Comparison of ENCODE assay signal across 10 mouse cellular contexts in the genomic region with DNA sequence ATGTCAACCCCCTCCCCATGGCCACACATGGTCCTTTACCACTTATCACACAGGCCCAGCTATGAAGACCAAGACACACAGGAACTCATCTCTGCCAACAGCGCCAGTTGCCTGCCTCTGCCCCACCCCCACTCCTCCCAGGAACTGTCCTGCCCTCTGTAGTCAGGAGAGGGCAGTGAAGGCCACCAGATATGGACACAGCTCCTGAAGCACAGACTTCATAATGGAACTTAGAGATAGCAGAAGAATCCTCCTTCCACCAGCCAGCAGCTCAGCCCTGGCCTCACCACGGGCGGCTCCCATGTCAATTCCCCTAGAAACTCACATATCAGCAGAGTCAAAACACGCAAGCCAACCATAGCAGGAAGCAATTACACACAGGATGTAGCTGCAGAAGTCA. TPM values are rescaled to one million over a fixed set of nuclear protein-coding genes. Genes with fewer than 3 reads are reported as not detected.
DNase-seq lines count a peak whose midpoint lies in the region; ATAC-seq and TF ChIP-seq lines count a peak whose summit lies in the region.
"Had no signal": no experiment of that assay in that cellular context is flagged by ENCODE, and none has a peak within 500 bp of the region (broad histone marks: within the 10 kb centered on the region; RNA-seq: fewer than 3 reads in every experiment).

No protein-coding gene starts in this region.

- no peak for TF ChIP-seq POLR2A in CH12.LX (IDR thresholded peaks at IDR 0.05; ENCODE audit: low read depth, low read length)

- peak; percentile 39 for DNase-seq in forebrain, embryonic 14.5 days (ENCODE audit: low spot score)
- peak; percentile 64 for DNase-seq in CH12.LX (ENCODE audit: extremely low read depth)
- peak; percentile 77 to 85 for DNase-seq in cerebellum, postnatal 25 days
- DNase-seq in left cerebral cortex, adult 2 months (ENCODE audit: extremely low spot score in 1 of 2, low spot score in 2 of 2) = peak; percentile 33 to 35

- H3K27me3 ChIP-seq in forebrain, embryonic 14.5 days (replicated peaks; ENCODE audit: control insufficient read depth, insufficient read depth, low read length) = no peaks in the 10 kb centered on the region
- peaks cover 26% of the 10 kb centered on the region for H3K27me3 ChIP-seq in forebrain, embryonic 12.5 days
- peaks cover 77% of the 10 kb centered on the region for H3K27me3 ChIP-seq in CH12.LX (replicated peaks)
- peaks cover 28% of the 10 kb centered on the region for H3K27me3 ChIP-seq in heart, embryonic 15.5 days
- no peaks in the 10 kb centered on the region for H3K27me3 ChIP-seq in neural tube, embryonic 14.5 days (ENCODE audit: control insufficient read depth, insufficient read depth, low read length)

- dilution Hi-C loops in CH12.LX (cut with MboI; ENCODE audit: extremely low pct_ligation_motif_present, extremely low pct_unique_long_range_greater_than_20kb, low sequenced_read_pairs) = no loop called here

- H3K36me3 ChIP-seq in forebrain, embryonic 14.5 days (ENCODE audit: control insufficient read depth, insufficient read depth, low read length) = no peaks in the 10 kb centered on the region
- H3K36me3 ChIP-seq in forebrain, embryonic 12.5 days (replicated peaks) = no peaks in the 10 kb centered on the region
- no peaks in the 10 kb centered on the region for H3K36me3 ChIP-seq in CH12.LX (replicated peaks in 1 of 2; ENCODE audit: control insufficient read depth in 1 of 2, insufficient read depth in 1 of 2, low read length in 1 of 2)
- H3K36me3 ChIP-seq in heart, embryonic 15.5 days = no peaks in the 10 kb centered on the region
- H3K36me3 ChIP-seq in neural tube, embryonic 14.5 days (ENCODE audit: control insufficient read depth, insufficient read depth, low read length) = no peaks in the 10 kb centered on the region

- peaks cover 10% of the 10 kb centered on the region for H3K4me1 ChIP-seq in forebrain, embryonic 14.5 days (ENCODE audit: control insufficient read depth, insufficient read depth, low read length)
- peaks cover 40% of the 10 kb centered on the region for H3K4me1 ChIP-seq in forebrain, embryonic 12.5 days
- H3K4me1 ChIP-seq in CH12.LX (ENCODE audit: control insufficient read depth in 1 of 2, insufficient read depth in 2 of 2) = peaks cover 0 to 22% of the 10 kb centered on the region in 2 experiments; a peak in 2 of 4 replicates
- H3K4me1 ChIP-seq in heart, embryonic 15.5 days (replicated peaks) = 0 out of 2 replicates have a peak, but pooled peaks cover 2% of the 10 kb centered on the region
- H3K4me1 ChIP-seq in neural tube, embryonic 14.5 days (ENCODE audit: control insufficient read depth, insufficient read depth, low read length) = 0 out of 2 replicates have a peak, but pooled peaks cover 3% of the 10 kb centered on the region

- no peak for ATAC-seq in forebrain, embryonic 14.5 days
- no peak for ATAC-seq in forebrain, embryonic 12.5 days (ENCODE audit: low FRiP score)
- ATAC-seq in heart, embryonic 15.5 days (replicated peaks; ENCODE audit: insufficient number of reproducible peaks, insufficient read depth, low FRiP score, low read depth) = peak; percentile 50; the same call in 1 of the 2 replicates
- ATAC-seq in neural tube, embryonic 14.5 days (ENCODE audit: low read depth) = peak; percentile 76; the same call in 1 of the 2 replicates
- ATAC-seq in megakaryocyte-erythroid progenitor cell, adult 5-6 weeks (replicated peaks; ENCODE audit: low FRiP score, low TSS enrichment, poor library complexity, severe bottlenecking) = no peak

- H3K4me2 ChIP-seq in forebrain, embryonic 14.5 days (ENCODE audit: low read length) = no peak overlapping the region
- no peak overlapping the region for H3K4me2 ChIP-seq in forebrain, embryonic 12.5 days
- H3K4me2 ChIP-seq in CH12.LX (ENCODE audit: insufficient read depth, low read depth, poor library complexity, severe bottlenecking) = no peak overlapping the region
- no peak overlapping the region for H3K4me2 ChIP-seq in heart, embryonic 15.5 days
- H3K4me2 ChIP-seq in neural tube, embryonic 14.5 days (ENCODE audit: low read depth, low read length) = no peak overlapping the region

- intact Hi-C loops in left cerebral cortex, adult 2 months (cut with DNase I) = loop anchor here (5.0 kb wide), 1 partner anchor 142 kb away; no protein-coding TSS in a partner anchor

- no peak overlapping the region for H3K9ac ChIP-seq in forebrain, embryonic 14.5 days (ENCODE audit: low read length)
- no peak overlapping the region for H3K9ac ChIP-seq in forebrain, embryonic 12.5 days
- H3K9ac ChIP-seq in CH12.LX (ENCODE audit: insufficient read depth, low read depth) = no peak overlapping the region
- no peak overlapping the region for H3K9ac ChIP-seq in heart, embryonic 15.5 days
- no peak overlapping the region for H3K9ac ChIP-seq in neural tube, embryonic 14.5 days (replicated peaks; ENCODE audit: low read depth, low read length)

- H3K9me3 ChIP-seq in forebrain, embryonic 14.5 days (replicated peaks; ENCODE audit: control insufficient read depth, low read length) = no peaks in the 10 kb centered on the region
- H3K9me3 ChIP-seq in forebrain, embryonic 12.5 days = no peaks in the 10 kb centered on the region
- H3K9me3 ChIP-seq in CH12.LX (replicated peaks; ENCODE audit: low read length) = no peaks in the 10 kb centered on the region
- H3K9me3 ChIP-seq in heart, embryonic 15.5 days (replicated peaks) = no peaks in the 10 kb centered on the region
- H3K9me3 ChIP-seq in neural tube, embryonic 14.5 days (ENCODE audit: control insufficient read depth, low read length) = no peaks in the 10 kb centered on the region

- H3K4me3 ChIP-seq in forebrain, embryonic 14.5 days (ENCODE audit: low read depth, low read length) = no peak overlapping the region
- H3K4me3 ChIP-seq in forebrain, embryonic 12.5 days (replicated peaks) = no peak overlapping the region
- no peak overlapping the region for H3K4me3 ChIP-seq in CH12.LX (replicated peaks in 1 of 3; ENCODE audit: low read depth in 2 of 3, low read length in 2 of 3, poor library complexity in 1 of 3)
- H3K4me3 ChIP-seq in heart, embryonic 15.5 days = no peak overlapping the region
- H3K4me3 ChIP-seq in left cerebral cortex, adult 2 months = no peak overlapping the region
- no peak overlapping the region for H3K4me3 ChIP-seq in neural tube, embryonic 14.5 days (ENCODE audit: low read depth, low read length)
- H3K4me3 ChIP-seq: erythroblast, embryonic 14.5 days had no signal

- peak in 1 of 2 experiments; percentile 58; a peak in 2 of 4 replicates for TF ChIP-seq CTCF in CH12.LX (conservative IDR thresholded peaks at IDR 0.05 in 1 of 2, IDR thresholded peaks at IDR 0.05 in 1 of 2; ENCODE audit: low read depth in 2 of 2, low read length in 2 of 2)
- peak; percentile 55 for TF ChIP-seq CTCF in left cerebral cortex, adult 2 months (IDR thresholded peaks at IDR 0.05)

- H3K79me2 ChIP-seq in CH12.LX (replicated peaks; ENCODE audit: control insufficient read depth, extremely low read depth, insufficient read depth, poor library complexity, severe bottlenecking) = no peaks in the 10 kb centered on the region

- 37% methylated on average over 4 of the region's 4 CpGs for WGBS in forebrain, embryonic 14.5 days
- 31% methylated on average over 4 of the region's 4 CpGs for WGBS in forebrain, embryonic 12.5 days
- 7% methylated on average over 4 of the region's 4 CpGs for WGBS in heart, embryonic 15.5 days
- WGBS in neural tube, embryonic 14.5 days = 28% methylated on average over 4 of the region's 4 CpGs

- in situ Hi-C loops in CH12.LX (cut with MboI; ENCODE audit: low pct_ligation_motif_present, low pct_unique_long_range_greater_than_20kb, low sequenced_read_pairs) = loop anchor here (10.0 kb wide), 2 partner anchors 449 to 629 kb away; no protein-coding TSS in a partner anchor

- no peak overlapping the region for H3K27ac ChIP-seq in forebrain, embryonic 14.5 days (ENCODE audit: low read depth, low read length)
- no peak overlapping the region for H3K27ac ChIP-seq in forebrain, embryonic 12.5 days
- H3K27ac ChIP-seq in CH12.LX (ENCODE audit: insufficient read depth, low read depth) = no peak overlapping the region
- H3K27ac ChIP-seq in heart, embryonic 15.5 days = no peak overlapping the region
- no peak overlapping the region for H3K27ac ChIP-seq in left cerebral cortex, adult 2 months
- H3K27ac ChIP-seq in neural tube, embryonic 14.5 days (ENCODE audit: low read depth, low read length) = no peak overlapping the region
- H3K27ac ChIP-seq: macrophage had no signal

- TF ChIP-seq RAD21 in CH12.LX (IDR thresholded peaks at IDR 0.05; ENCODE audit: low read depth, low read length) = peak; percentile 51

- no peak for TF ChIP-seq EP300 in CH12.LX (IDR thresholded peaks at IDR 0.05; ENCODE audit: low read length)

TF ChIP-seq in CH12.LX, 34 proteins besides CTCF, POLR2A, EP300 and RAD21:
- TF ChIP-seq CHD2 (IDR thresholded peaks at IDR 0.05; ENCODE audit: low read length) = peak; percentile 59; the same call in 1 of the 2 replicates
- no peak for TF ChIP-seq IRF4 (IDR thresholded peaks at IDR 0.05; ENCODE audit: low read depth, low read length)
- peak; percentile 23; the same call in 1 of the 2 replicates for TF ChIP-seq SMC3 (IDR thresholded peaks at IDR 0.05; ENCODE audit: low read depth, low read length)
TF ChIP-seq in CH12.LX: peak in this region for 2.

RNA-seq across cellular contexts. Expression of a gene that starts 49.9 kb away (rescaled TPM):
- polyA plus RNA-seq in forebrain, embryonic 14.5 days (2014; fragmentation: Nextera tagmentation; extraction: Ambion mirVana) = not detected in 2 replicates
- not detected in 2 replicates for polyA plus RNA-seq in forebrain, embryonic 12.5 days (2016; fragmentation: Nextera tagmentation; extraction: Ambion mirVana)
- 133 and 247 TPM in 2 replicates for total RNA-seq in CH12.LX (2012; rRNA removed)
- 117 and 153 TPM in 2 replicates for total RNA-seq in CH12.LX (2014; rRNA removed)
- polyA plus RNA-seq in CH12.LX (2012; ENCODE audit: insufficient read length, low read depth) = 81.9 and 95.3 TPM in 2 replicates
- polyA plus RNA-seq in heart, embryonic 15.5 days (2015; fragmentation: Nextera tagmentation; extraction: Ambion mirVana) = not detected in 2 replicates
- total RNA-seq in left cerebral cortex, adult 2 months (2021) = not detected
- 0.98 and 1.6 TPM in 2 replicates for polyA plus RNA-seq in neural tube, embryonic 14.5 days (2014; fragmentation: Nextera tagmentation; extraction: Ambion mirVana)
- total RNA-seq in megakaryocyte-erythroid progenitor cell, adult 5-6 weeks (2014; fragmentation: Nextera tagmentation) = not detected in 2 replicates
- total RNA-seq in megakaryocyte-erythroid progenitor cell, adult 5-6 weeks (2017) = not detected in 2 replicates
- polyA plus RNA-seq: erythroblast, embryonic 14.5 days; macrophage had no signal

Comparison
In these comparisons a context has a peak if more than half of its experiments do, and no peak if none do; other contexts are left out.
1. ATAC-seq: peak in heart, embryonic 15.5 days (single experiment) and neural tube, embryonic 14.5 days (single experiment); none in forebrain, embryonic 14.5 days (single experiment), forebrain, embryonic 12.5 days (single experiment) and megakaryocyte-erythroid progenitor cell, adult 5-6 weeks (single experiment).
2. RNA of a gene that starts 49.9 kb away (polyA plus RNA-seq): 81.9 to 95.3 TPM in CH12.LX; 0.98 to 1.6 TPM in neural tube, embryonic 14.5 days, not detected in heart, embryonic 15.5 days, not detected in forebrain, embryonic 12.5 days and not detected in forebrain, embryonic 14.5 days; every median in the first group is over 10 times any median in the second.
3. Peak in every context shown above with its lines, with median percentiles within 50 percentile points of each other: DNase-seq.